ENCODE assay signal across 27 mouse cellular contexts in genomic region chr3:154331003-154331340, GRCm38 (mm10). TPM values are rescaled to one million over a fixed set of nuclear protein-coding genes. Genes with fewer than 3 reads are reported as not detected.
DNase-seq lines count a peak whose midpoint lies in the region; ATAC-seq and TF ChIP-seq lines count a peak whose summit lies in the region.
"Had no signal": no experiment of that assay in that cellular context is flagged by ENCODE, and none has a peak within 500 bp of the region (broad histone marks: within the 10 kb centered on the region; RNA-seq: fewer than 3 reads in every experiment).

No protein-coding gene starts in this region.

- no peak for ATAC-seq in intestine, postnatal 0 days
- no peak for ATAC-seq in intestine, embryonic 16.5 days
- ATAC-seq in midbrain, embryonic 11.5 days (ENCODE audit: low FRiP score) = no peak
- ATAC-seq in midbrain, embryonic 13.5 days = no peak
- no peak for ATAC-seq in embryonic facial prominence, embryonic 14.5 days (ENCODE audit: low read depth)
- ATAC-seq: forebrain, embryonic 15.5 days had no signal

- H3K4me1 ChIP-seq in intestine, postnatal 0 days (replicated peaks; ENCODE audit: control insufficient read depth, insufficient read depth, low read length) = peaks cover 8% of the 10 kb centered on the region; the same call in 1 of the 2 replicates
- H3K4me1 ChIP-seq in intestine, embryonic 16.5 days (ENCODE audit: control insufficient read depth, insufficient read depth, low read length) = peaks cover 14% of the 10 kb centered on the region
- H3K4me1 ChIP-seq in midbrain, embryonic 11.5 days (ENCODE audit: control insufficient read depth, insufficient read depth, low read length) = peaks cover 13% of the 10 kb centered on the region
- H3K4me1 ChIP-seq in midbrain, embryonic 13.5 days (replicated peaks) = peaks cover 30% of the 10 kb centered on the region
- H3K4me1 ChIP-seq in embryonic facial prominence, embryonic 14.5 days (ENCODE audit: control insufficient read depth, insufficient read depth, low read length) = no peaks in the 10 kb centered on the region
- H3K4me1 ChIP-seq in forebrain, embryonic 10.5 days = peaks cover 44% of the 10 kb centered on the region

- 2% methylated on average over 10 of the region's 10 CpGs for WGBS in intestine, postnatal 0 days
- under 1% methylated on average over 10 of the region's 10 CpGs for WGBS in intestine, embryonic 16.5 days
- WGBS in midbrain, embryonic 11.5 days = under 1% methylated on average over 10 of the region's 10 CpGs
- WGBS in midbrain, embryonic 13.5 days = under 1% methylated on average over 10 of the region's 10 CpGs
- 2% methylated on average over 10 of the region's 10 CpGs for WGBS in embryonic facial prominence, embryonic 14.5 days
- under 1% methylated on average over 10 of the region's 10 CpGs for WGBS in forebrain, embryonic 10.5 days

- no peaks in the 10 kb centered on the region for H3K9me3 ChIP-seq in intestine, postnatal 0 days (ENCODE audit: control insufficient read depth)
- H3K9me3 ChIP-seq in intestine, embryonic 16.5 days (ENCODE audit: control insufficient read depth, low read length) = no peaks in the 10 kb centered on the region
- H3K9me3 ChIP-seq in midbrain, embryonic 11.5 days (ENCODE audit: control insufficient read depth, low read length) = no peaks in the 10 kb centered on the region
- H3K9me3 ChIP-seq in midbrain, embryonic 13.5 days = no peaks in the 10 kb centered on the region
- H3K9me3 ChIP-seq in embryonic facial prominence, embryonic 14.5 days (ENCODE audit: control insufficient read depth, low read length) = no peaks in the 10 kb centered on the region
- no peaks in the 10 kb centered on the region for H3K9me3 ChIP-seq in forebrain, embryonic 10.5 days
- H3K9me3 ChIP-seq: forebrain, embryonic 15.5 days; heart, embryonic 13.5 days; limb, embryonic 13.5 days; liver, embryonic 13.5 days; neural tube, embryonic 15.5 days; stomach, embryonic 15.5 days had no signal

- H3K27ac ChIP-seq in intestine, postnatal 0 days (ENCODE audit: low read depth, low read length) = no peak overlapping the region
- H3K27ac ChIP-seq in intestine, embryonic 16.5 days (ENCODE audit: low read length) = no peak overlapping the region
- no peak overlapping the region for H3K27ac ChIP-seq in midbrain, embryonic 11.5 days (ENCODE audit: low read depth, low read length)
- H3K27ac ChIP-seq in midbrain, embryonic 13.5 days = no peak overlapping the region
- peak overlapping the region; percentile 91 for H3K27ac ChIP-seq in embryonic facial prominence, embryonic 14.5 days (replicated peaks; ENCODE audit: low read depth, low read length)
- H3K27ac ChIP-seq in forebrain, embryonic 10.5 days = no peak overlapping the region
- H3K27ac ChIP-seq: heart, adult 2 months; heart, embryonic 13.5 days; hindbrain, embryonic 14.5 days; limb, embryonic 13.5 days; liver, embryonic 13.5 days; neural tube, embryonic 15.5 days; stomach, embryonic 15.5 days had no signal

- peak overlapping the region; percentile 2; the same call in 1 of the 2 replicates for H3K4me3 ChIP-seq in intestine, postnatal 0 days (ENCODE audit: low read depth, low read length)
- H3K4me3 ChIP-seq in intestine, embryonic 16.5 days (ENCODE audit: low read length) = no peak overlapping the region
- H3K4me3 ChIP-seq in midbrain, embryonic 11.5 days (ENCODE audit: low read depth, low read length) = no peak overlapping the region
- H3K4me3 ChIP-seq in midbrain, embryonic 13.5 days (replicated peaks) = no peak overlapping the region
- H3K4me3 ChIP-seq in embryonic facial prominence, embryonic 14.5 days (ENCODE audit: low read depth, low read length) = peak overlapping the region; percentile 59
- no peak overlapping the region for H3K4me3 ChIP-seq in forebrain, embryonic 10.5 days
- H3K4me3 ChIP-seq: erythroblast, embryonic 14.5 days; heart, adult 2 months; liver, embryonic 13.5 days; neural tube, embryonic 15.5 days had no signal

- H3K27me3 ChIP-seq in intestine, postnatal 0 days (replicated peaks; ENCODE audit: control insufficient read depth, insufficient read depth, low read length) = peaks cover 96% of the 10 kb centered on the region
- peaks cover 84% of the 10 kb centered on the region for H3K27me3 ChIP-seq in intestine, embryonic 16.5 days (replicated peaks; ENCODE audit: control insufficient read depth, insufficient read depth, low read length)
- H3K27me3 ChIP-seq in midbrain, embryonic 11.5 days (ENCODE audit: control insufficient read depth, insufficient read depth, low read length) = peaks cover 88% of the 10 kb centered on the region
- peaks cover 92% of the 10 kb centered on the region for H3K27me3 ChIP-seq in midbrain, embryonic 13.5 days
- peaks cover 91% of the 10 kb centered on the region for H3K27me3 ChIP-seq in embryonic facial prominence, embryonic 14.5 days (replicated peaks; ENCODE audit: control insufficient read depth, insufficient read depth, low read length)
- peaks cover 100% of the 10 kb centered on the region for H3K27me3 ChIP-seq in forebrain, embryonic 10.5 days (ENCODE audit: poor library complexity, severe bottlenecking)

- H3K9ac ChIP-seq in intestine, postnatal 0 days (ENCODE audit: low read depth, low read length) = no peak overlapping the region
- H3K9ac ChIP-seq in intestine, embryonic 16.5 days (ENCODE audit: low read depth, low read length) = no peak overlapping the region
- no peak overlapping the region for H3K9ac ChIP-seq in midbrain, embryonic 11.5 days (ENCODE audit: low read length)
- no peak overlapping the region for H3K9ac ChIP-seq in midbrain, embryonic 13.5 days (replicated peaks)
- peak overlapping the region; percentile 85 for H3K9ac ChIP-seq in embryonic facial prominence, embryonic 14.5 days (ENCODE audit: low read depth, low read length)
- H3K9ac ChIP-seq: heart, embryonic 13.5 days; hindbrain, embryonic 14.5 days; limb, embryonic 13.5 days; liver, embryonic 13.5 days; neural tube, embryonic 15.5 days; stomach, embryonic 15.5 days had no signal

- no peaks in the 10 kb centered on the region for H3K36me3 ChIP-seq in intestine, postnatal 0 days (ENCODE audit: control insufficient read depth, insufficient read depth)
- no peaks in the 10 kb centered on the region for H3K36me3 ChIP-seq in intestine, embryonic 16.5 days (ENCODE audit: control insufficient read depth, insufficient read depth, low read length)
- H3K36me3 ChIP-seq in midbrain, embryonic 11.5 days (ENCODE audit: control insufficient read depth, insufficient read depth, low read length) = no peaks in the 10 kb centered on the region
- H3K36me3 ChIP-seq in midbrain, embryonic 13.5 days = no peaks in the 10 kb centered on the region
- no peaks in the 10 kb centered on the region for H3K36me3 ChIP-seq in embryonic facial prominence, embryonic 14.5 days (ENCODE audit: control insufficient read depth, insufficient read depth, low read length)
- no peaks in the 10 kb centered on the region for H3K36me3 ChIP-seq in forebrain, embryonic 10.5 days (replicated peaks)
- H3K36me3 ChIP-seq: forebrain, embryonic 15.5 days; heart, embryonic 13.5 days; limb, embryonic 13.5 days; liver, embryonic 13.5 days; neural tube, embryonic 15.5 days; stomach, embryonic 15.5 days had no signal

- peak; percentile 91 for DNase-seq in midbrain, embryonic 11.5 days (ENCODE audit: low spot score, missing footprints)
- no peak for DNase-seq in embryonic facial prominence, embryonic 14.5 days (ENCODE audit: low spot score)
- no peak for DNase-seq in layer of hippocampus, adult 9-11 months
- DNase-seq in forebrain, embryonic 10.5 days (ENCODE audit: extremely low spot score, low spot score) = no peak
- no peak for DNase-seq in kidney, postnatal 10 days
- DNase-seq: adrenal gland, postnatal 36 days; cerebellum, adult 18-20 months; gastrocnemius, postnatal 25 days; kidney, postnatal 36 days; liver, embryonic 13.5 days; lung, postnatal 10 days; right cerebral cortex, adult 18-20 months; thymus, adult 2 months; thymus, postnatal 4 days had no signal

- H3K4me2 ChIP-seq in intestine, postnatal 0 days (replicated peaks; ENCODE audit: low read depth) = no peak overlapping the region
- H3K4me2 ChIP-seq in intestine, embryonic 16.5 days (ENCODE audit: low read depth, low read length) = no peak overlapping the region
- no peak overlapping the region for H3K4me2 ChIP-seq in midbrain, embryonic 11.5 days
- no peak overlapping the region for H3K4me2 ChIP-seq in midbrain, embryonic 13.5 days (replicated peaks)
- H3K4me2 ChIP-seq in embryonic facial prominence, embryonic 14.5 days (ENCODE audit: low read depth, low read length) = peak overlapping the region; percentile 70
- H3K4me2 ChIP-seq: hindbrain, embryonic 14.5 days; liver, embryonic 13.5 days; neural tube, embryonic 15.5 days had no signal

- no peak for TF ChIP-seq CTCF in intestine, postnatal 0 days (IDR thresholded peaks at IDR 0.05; ENCODE audit: low read depth)

RNA-seq across cellular contexts. Expression of gene Lhx8, which starts 0.5 kb away (rescaled TPM):
- not detected in 2 replicates for polyA plus RNA-seq in intestine, postnatal 0 days (2015; fragmentation: Nextera tagmentation; extraction: Ambion mirVana)
- 0.27 TPM in 1 of 2 replicates, not detected in the other for polyA plus RNA-seq in intestine, embryonic 16.5 days (2015; fragmentation: Nextera tagmentation; extraction: Ambion mirVana)
- 0.27 TPM in 1 of 2 replicates, not detected in the other for polyA plus RNA-seq in midbrain, embryonic 11.5 days (2014; fragmentation: Nextera tagmentation; extraction: Ambion mirVana)
- 0.37 and 1.4 TPM in 2 replicates for polyA plus RNA-seq in midbrain, embryonic 13.5 days (2015; fragmentation: Nextera tagmentation; extraction: Ambion mirVana)
- 12.0 and 15.1 TPM in 2 replicates for polyA plus RNA-seq in embryonic facial prominence, embryonic 14.5 days (2014; fragmentation: Nextera tagmentation; extraction: Ambion mirVana)
- polyA plus RNA-seq in forebrain, embryonic 10.5 days (2016; fragmentation: Nextera tagmentation; extraction: Ambion mirVana) = 2.5 and 4.8 TPM in 2 replicates
- polyA plus RNA-seq: erythroblast, embryonic 14.5 days; hindbrain, embryonic 14.5 days; intestine, embryonic 14.5 days; kidney, embryonic 14.5 days; liver, embryonic 13.5 days had no signal

Comparison
In these comparisons a context has a peak if more than half of its experiments do, and no peak if none do; other contexts are left out.
1. H3K4me3 ChIP-seq: peak in intestine, postnatal 0 days (single experiment) and embryonic facial prominence, embryonic 14.5 days (single experiment); none in intestine, embryonic 16.5 days (single experiment), midbrain, embryonic 11.5 days (single experiment), midbrain, embryonic 13.5 days (single experiment) and forebrain, embryonic 10.5 days (single experiment).